Mouse (Mus musculus) cerebellum, adult 2 months (tissue): ENCODE results near the gene Trim65. TPM values are rescaled to one million over a fixed set of nuclear protein-coding genes. Genes with fewer than 3 reads are reported as not detected.
A peak's percentile ranks its signal among the peaks of the same experiment; 100 is the strongest.

Source experiments
- DNase-seq, 2 experiments: peaks; one replicate each; pipeline ENCODE4 v3.0.0; 2021
- H3K27ac ChIP-seq: fragments of 200-500 bp; 2 replicates; pipeline ENCODE4 v1.5.1; 2012; ENCODE audit warnings: low read length, control low read depth, inconsistent platforms; ENCODE audit not compliant: insufficient read depth
- H3K27me3 ChIP-seq: fragments of 200-500 bp; 2 replicates; pipeline ENCODE4 v1.6.1; 2012; ENCODE audit warnings: inconsistent platforms, mild to moderate bottlenecking, low read length, moderate library complexity; ENCODE audit not compliant: control insufficient read depth, insufficient read depth
- H3K4me1 ChIP-seq: fragments of 200-500 bp; 2 replicates; pipeline ENCODE4 v1.6.1; 2011; ENCODE audit warnings: low read length; ENCODE audit not compliant: control insufficient read depth, insufficient read depth
- H3K4me3 ChIP-seq: fragments of 200-500 bp; replicated peaks from 2 replicates; pipeline ENCODE3; 2011; ENCODE audit warnings: mild to moderate bottlenecking, low read depth, low read length, control low read depth; ENCODE audit not compliant: insufficient read depth
- CTCF ChIP-seq: fragments of 200-500 bp; IDR thresholded peaks from 2 replicates; pipeline ENCODE4 v1.5.1; 2011; ENCODE audit warnings: low read depth, mild to moderate bottlenecking, control low read depth, low read length, moderate library complexity, borderline replicate concordance; ENCODE audit not compliant: insufficient read depth
- POLR2A ChIP-seq: fragments of 200-500 bp; IDR thresholded peaks from 2 replicates; pipeline ENCODE4 v1.6.1; 2011; ENCODE audit warnings: low read length, control low read depth, borderline replicate concordance; ENCODE audit not compliant: insufficient read depth
- WGBS: fragments of 180-500 bp; shearing (Covaris S2); methylation state at CpG from one replicate; pipeline ENCODE4 v1.1.7; 2018; 5-methylcytosine and 5-hydroxymethylcytosine counted together
- polyA plus RNA-seq: library from polyadenylated mRNA; depleted of rRNA; stranded (reverse); fragments of >200 nt; gene quantifications from 2 replicates; pipeline ENCODE4 v1.2.3, GENCODE M21; 2012

Gene Trim65
- polyA plus RNA-seq, 1 experiment: 7.9 TPM

- WGBS: 2% methylated on average over 35 of the region's 35 CpGs
- peaks cover 6% of the 10 kb centered on the region; the same call in 1 of the 2 replicates for H3K27me3 ChIP-seq
- no peak overlapping the region for H3K27ac ChIP-seq
Observed at GRCm38 (mm10) chr11:116110131-116110530, 20.8 kb downstream of the Trim65 start.

GRCm38 (mm10) chr11:116109441-116110081 lies 21.4 kb downstream of the Trim65 start:
- Histone ChIP-seq H3K27ac (no peak overlapping the region), H3K4me1 (peaks cover 17% of the 10 kb centered on the region), H3K4me3 (peak overlapping the region; percentile 1), H3K27me3 (peaks cover 6% of the 10 kb centered on the region; the same call in 1 of the 2 replicates)
- DNase-seq: no peak
- no peak for TF ChIP-seq POLR2A
- no peak for TF ChIP-seq CTCF
- WGBS: 2% methylated on average over 69 of the region's 70 CpGs

More at GRCm38 (mm10) chr11:116110131-116110530, 20.8 kb downstream of the Trim65 start:
- DNase-seq: no peak
- TF ChIP-seq CTCF: no peak
- TF ChIP-seq POLR2A: no peak
- Histone ChIP-seq H3K4me1 (peaks cover 17% of the 10 kb centered on the region), H3K4me3 (no peak overlapping the region)

GRCm38 (mm10) chr11:116108464-116109137 lies 22.3 kb downstream of the Trim65 start:
- WGBS: 3% methylated on average over 23 of the region's 23 CpGs
- Histone ChIP-seq H3K4me1 (peaks cover 17% of the 10 kb centered on the region), H3K27me3 (peaks cover 6% of the 10 kb centered on the region), H3K4me3 (no peak overlapping the region), H3K27ac (no peak overlapping the region)
- TF ChIP-seq POLR2A (no peak), CTCF (no peak)
- peak in 1 of 2 experiments; percentile 34 for DNase-seq

- Histone ChIP-seq H3K27ac (no peak overlapping the region), H3K27me3 (peaks cover 6% of the 10 kb centered on the region), H3K4me3 (no peak overlapping the region), H3K4me1 (peaks cover 17% of the 10 kb centered on the region)
- no peak for TF ChIP-seq CTCF
- TF ChIP-seq POLR2A: no peak
- DNase-seq: no peak
- 22% methylated on average over 19 of the region's 19 CpGs for WGBS
Observed at GRCm38 (mm10) chr11:116107777-116108285, 23.1 kb downstream of the Trim65 start.

GRCm38 (mm10) chr11:116106963-116107776 lies 23.8 kb downstream of the Trim65 start:
- Histone ChIP-seq H3K27ac (no peak overlapping the region), H3K4me3 (no peak overlapping the region), H3K27me3 (peaks cover 6% of the 10 kb centered on the region), H3K4me1 (peaks cover 17% of the 10 kb centered on the region)
- 20% methylated on average over 14 of the region's 14 CpGs for WGBS
- TF ChIP-seq CTCF (no peak), POLR2A (no peak)
- DNase-seq: no peak

GRCm38 (mm10) chr11:116106154-116106962 lies 24.6 kb downstream of the Trim65 start:
- TF ChIP-seq CTCF (no peak), POLR2A (no peak)
- Histone ChIP-seq H3K27me3 (peaks cover 6% of the 10 kb centered on the region), H3K4me1 (peaks cover 17% of the 10 kb centered on the region), H3K27ac (no peak overlapping the region), H3K4me3 (no peak overlapping the region)
- 51% methylated on average over 32 of the region's 32 CpGs for WGBS
- DNase-seq: no peak

GRCm38 (mm10) chr11:116105065-116105464 lies 25.9 kb downstream of the Trim65 start:
- peaks cover 17% of the 10 kb centered on the region for H3K4me1 ChIP-seq
- H3K27ac ChIP-seq: no peak overlapping the region
- WGBS: 98% methylated on average over 2 of the region's 2 CpGs
- H3K4me3 ChIP-seq: no peak overlapping the region
- DNase-seq: no peak
- H3K27me3 ChIP-seq: peaks cover 5% of the 10 kb centered on the region
- TF ChIP-seq CTCF: no peak
- TF ChIP-seq POLR2A: no peak
